ENCODE assay signal across 8 mouse cellular contexts in genomic region chr2:155517455-155518423, GRCm38 (mm10). TPM values are rescaled to one million over a fixed set of nuclear protein-coding genes. Genes with fewer than 3 reads are reported as not detected.
DNase-seq lines count a peak whose midpoint lies in the region; ATAC-seq lines count a peak whose summit lies in the region.

Gene Acss2, plus strand, starts transcription at chr2:155517948.
Gene Ggt7, minus strand, starts transcription at chr2:155518237.

- peak within 1 kb of the TSS; percentile 72 for H3K9ac ChIP-seq in hindbrain, embryonic 15.5 days

- peak; percentile 99 for ATAC-seq in hindbrain, embryonic 15.5 days (ENCODE audit: low FRiP score, low read depth)

- peak; percentile 97 for DNase-seq in T-cell, adult 2 months (ENCODE audit: low spot score)
- peak; percentile 98 to 99 for DNase-seq in cerebellum, postnatal 36 days
- peak; percentile 97 to 98 for DNase-seq in frontal cortex, postnatal 36 days (ENCODE audit: low spot score in 2 of 2)
- DNase-seq in left cerebral cortex, adult 11 months (ENCODE audit: low spot score): peak; percentile 97
- DNase-seq in lung, postnatal 4 days: peak; percentile 99
- peak; percentile 97 for DNase-seq in retina, postnatal 7 days (ENCODE audit: low read depth, low spot score)
- DNase-seq in urinary bladder, adult 2 months (ENCODE audit: low spot score): peak; percentile 92

- H3K4me3 ChIP-seq in hindbrain, embryonic 15.5 days: peak within 1 kb of the TSS; percentile 90

- H3K27me3 ChIP-seq in hindbrain, embryonic 15.5 days: no peaks in the 10 kb centered on the region

- no peaks in the 10 kb centered on the region for H3K36me3 ChIP-seq in hindbrain, embryonic 15.5 days

- no peaks in the 10 kb centered on the region for H3K9me3 ChIP-seq in hindbrain, embryonic 15.5 days

- WGBS in hindbrain, embryonic 15.5 days: 3% methylated on average over 70 of the region's 70 CpGs

- H3K4me2 ChIP-seq in hindbrain, embryonic 15.5 days: peak within 1 kb of the TSS; percentile 81

- H3K27ac ChIP-seq in hindbrain, embryonic 15.5 days (replicated peaks): peak within 1 kb of the TSS; percentile 86

- H3K4me1 ChIP-seq in hindbrain, embryonic 15.5 days (replicated peaks): peaks cover 36% of the 10 kb centered on the region

RNA-seq across cellular contexts. Expression of gene Acss2, which starts in this region (rescaled TPM):
- 26.9 and 28.5 TPM in 2 replicates for polyA plus RNA-seq in hindbrain, embryonic 15.5 days (2015; fragmentation: Nextera tagmentation; extraction: Ambion mirVana)
- polyA plus RNA-seq in urinary bladder, adult 2 months (2012; rRNA removed): 22.9 and 27.8 TPM in 2 replicates

RNA-seq across cellular contexts. Expression of gene Ggt7, which starts in this region (rescaled TPM):
- 74.5 and 80.8 TPM in 2 replicates for polyA plus RNA-seq in hindbrain, embryonic 15.5 days (2015; fragmentation: Nextera tagmentation; extraction: Ambion mirVana)
- polyA plus RNA-seq in urinary bladder, adult 2 months (2012; rRNA removed): 8.6 and 11.3 TPM in 2 replicates

Comparison
In these comparisons a context has a peak if more than half of its experiments do, and no peak if none do; other contexts are left out.
1. Peak in every context shown above with its lines: DNase-seq, ATAC-seq, H3K4me3 ChIP-seq and H3K27ac ChIP-seq.